Mouse (Mus musculus) MEL-GATA-1-ER (cell line): ENCODE measurements at regions not wholly inside any gene's neighbourhood (a gene's known extent, or its start where the extent isn't known, plus 50 kb on each side); places are given as distances from the start of the nearest gene placed in this dataset.

Experiments used
- DNase-seq: peaks from one replicate; pipeline ENCODE4 v3.0.0-alpha.2; 2012; ENCODE audit warnings: low read depth; ENCODE audit errors: extremely low read depth

- peak; percentile 44 for DNase-seq
Observed at GRCm38 (mm10) chr11:51911481-51911880, 54.0 kb upstream of the Jade2 start.

DNA sequence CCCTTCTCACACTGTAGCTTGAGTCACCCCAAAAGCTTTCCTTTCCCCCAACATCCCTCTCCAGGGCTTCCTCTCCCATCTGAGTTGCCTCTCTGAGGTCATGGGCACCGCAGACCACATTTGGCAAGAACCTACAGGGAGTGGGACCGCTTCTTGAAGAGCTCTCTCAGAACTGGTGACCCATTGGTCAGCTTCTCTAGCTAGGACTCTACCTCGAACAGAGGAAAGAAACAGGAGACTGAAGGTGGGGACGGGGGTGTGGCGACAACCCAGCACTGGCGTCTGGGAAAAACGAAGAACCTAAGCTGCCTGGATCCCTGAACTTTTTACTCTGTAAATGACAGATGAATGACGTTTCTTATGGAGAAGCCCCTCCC, 51.8 kb upstream of the Cdkn2aipnl start:
- DNase-seq, result no peak

DNA sequence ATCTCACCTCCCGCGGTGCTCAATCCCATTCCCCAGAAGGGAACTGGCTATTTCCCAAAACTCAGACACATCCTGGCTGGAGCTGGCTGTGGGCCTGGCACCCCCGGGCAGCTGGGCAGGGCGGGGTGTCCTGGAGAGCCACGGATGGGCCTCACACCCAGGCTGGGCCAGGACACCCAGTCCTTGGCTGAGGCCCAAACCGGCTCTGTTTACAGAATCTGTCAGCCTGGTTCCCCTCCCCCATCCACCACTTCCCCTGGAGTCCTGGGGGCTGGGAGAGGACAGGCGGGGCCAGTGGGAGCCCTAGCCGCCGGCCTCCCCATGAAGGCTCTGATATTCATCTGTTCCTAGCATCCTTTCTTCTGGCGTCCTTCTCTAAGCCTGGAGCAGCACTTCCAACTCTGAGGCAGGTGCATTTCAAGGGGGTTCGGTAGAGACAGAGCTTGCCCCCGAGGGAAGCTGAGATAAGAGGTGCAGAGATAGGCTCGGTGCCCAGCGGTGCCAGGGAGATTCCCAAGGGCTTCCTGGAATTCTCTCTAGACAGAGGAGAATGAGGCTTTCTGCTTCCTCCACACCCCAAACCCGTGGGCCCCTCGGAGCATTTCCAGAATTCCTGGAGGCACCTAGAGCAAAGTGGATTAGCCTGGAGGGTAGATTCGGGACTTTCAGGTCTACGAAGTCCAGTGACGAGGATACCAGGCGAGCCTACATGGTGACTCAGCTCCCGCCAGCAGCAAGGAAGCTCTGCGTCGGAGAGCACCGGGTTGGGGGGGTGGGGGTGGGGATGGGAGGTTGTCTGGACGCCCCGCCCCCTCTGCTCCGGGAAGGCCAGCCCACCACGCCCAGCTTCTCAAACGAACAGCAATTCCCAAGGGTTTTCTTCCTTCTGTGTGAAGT, 51.2 kb upstream of the Cdkn2aipnl start:
- DNase-seq, result peak; percentile 17
